Comparison of ENCODE assay signal across 16 mouse cellular contexts in the genomic region with DNA sequence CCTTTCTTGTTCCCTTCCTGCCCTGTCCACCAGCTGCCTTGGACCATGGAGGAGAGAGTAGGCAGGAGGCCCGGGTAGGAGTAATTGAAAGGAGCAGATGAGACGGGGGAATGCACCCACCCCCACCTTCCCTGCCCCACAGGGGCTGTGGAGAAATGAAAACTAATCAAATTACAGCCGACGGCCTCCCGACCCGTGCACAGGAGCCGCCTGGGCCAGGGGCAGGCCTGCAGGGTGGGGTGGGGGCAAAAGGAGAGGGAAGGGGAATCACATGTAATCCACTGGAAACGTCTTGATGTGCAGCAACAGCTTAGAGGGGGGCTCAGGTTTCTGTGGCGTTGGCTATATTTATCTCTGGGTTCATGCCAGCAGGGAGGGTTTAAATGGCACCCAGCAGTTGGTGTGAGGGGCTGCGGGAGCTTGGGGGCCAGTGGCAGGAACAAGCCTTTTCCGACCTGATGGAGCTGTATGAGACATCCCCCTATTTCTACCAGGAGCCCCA. TPM values are rescaled to one million over a fixed set of nuclear protein-coding genes. Genes with fewer than 3 reads are reported as not detected.
DNase-seq lines count a peak whose midpoint lies in the region; ATAC-seq and TF ChIP-seq lines count a peak whose summit lies in the region.
"Had no signal": no experiment of that assay in that cellular context is flagged by ENCODE, and none has a peak within 500 bp of the region (broad histone marks: within the 10 kb centered on the region; RNA-seq: fewer than 3 reads in every experiment).

A gene (plus strand): TSS at position 392 of the 502 bp plus-strand sequence.

- H3K9ac ChIP-seq in forebrain, embryonic 12.5 days, result no peak within 1 kb of the TSS
- no peak within 1 kb of the TSS for H3K9ac ChIP-seq in midbrain, embryonic 15.5 days
- H3K9ac ChIP-seq in embryonic facial prominence, embryonic 15.5 days, result no peak within 1 kb of the TSS
- H3K9ac ChIP-seq in limb, embryonic 13.5 days, result peak within 1 kb of the TSS; percentile 35
- H3K9ac ChIP-seq in lung, postnatal 0 days (replicated peaks; ENCODE audit: low read depth), result no peak within 1 kb of the TSS

- no peak for TF ChIP-seq EP300 in lung, postnatal 0 days (IDR thresholded peaks at IDR 0.05)

- no peaks in the 10 kb centered on the region; the same call in 1 of the 2 replicates for H3K27me3 ChIP-seq in forebrain, embryonic 10.5 days (ENCODE audit: poor library complexity, severe bottlenecking)
- no peaks in the 10 kb centered on the region for H3K27me3 ChIP-seq in forebrain, embryonic 12.5 days
- H3K27me3 ChIP-seq in midbrain, embryonic 10.5 days (ENCODE audit: low read depth, poor library complexity, severe bottlenecking), result no peaks in the 10 kb centered on the region
- no peaks in the 10 kb centered on the region for H3K27me3 ChIP-seq in midbrain, embryonic 15.5 days (replicated peaks)
- no peaks in the 10 kb centered on the region for H3K27me3 ChIP-seq in embryonic facial prominence, embryonic 15.5 days
- H3K27me3 ChIP-seq in limb, embryonic 13.5 days, result no peaks in the 10 kb centered on the region
- H3K27me3 ChIP-seq in lung, postnatal 0 days (replicated peaks; ENCODE audit: insufficient read depth, low read length), result no peaks in the 10 kb centered on the region

- H3K9me3 ChIP-seq in forebrain, embryonic 10.5 days, result no peaks in the 10 kb centered on the region
- H3K9me3 ChIP-seq in forebrain, embryonic 12.5 days, result no peaks in the 10 kb centered on the region
- H3K9me3 ChIP-seq in midbrain, embryonic 10.5 days (replicated peaks), result no peaks in the 10 kb centered on the region
- H3K9me3 ChIP-seq in midbrain, embryonic 15.5 days, result no peaks in the 10 kb centered on the region
- H3K9me3 ChIP-seq in embryonic facial prominence, embryonic 15.5 days (replicated peaks), result no peaks in the 10 kb centered on the region
- no peaks in the 10 kb centered on the region for H3K9me3 ChIP-seq in limb, embryonic 13.5 days
- H3K9me3 ChIP-seq in lung, postnatal 0 days (ENCODE audit: low read length), result no peaks in the 10 kb centered on the region
- H3K9me3 ChIP-seq: G1E had no signal

- H3K4me3 ChIP-seq in forebrain, embryonic 10.5 days, result no peak within 1 kb of the TSS
- H3K4me3 ChIP-seq in forebrain, embryonic 12.5 days (replicated peaks), result no peak within 1 kb of the TSS
- no peak within 1 kb of the TSS for H3K4me3 ChIP-seq in midbrain, embryonic 10.5 days
- no peak within 1 kb of the TSS for H3K4me3 ChIP-seq in midbrain, embryonic 15.5 days
- peak within 1 kb of the TSS; percentile 18 for H3K4me3 ChIP-seq in embryonic facial prominence, embryonic 15.5 days (replicated peaks)
- H3K4me3 ChIP-seq in limb, embryonic 13.5 days, result peak within 1 kb of the TSS; percentile 23
- H3K4me3 ChIP-seq in lung, postnatal 0 days (ENCODE audit: low read depth, low read length), result no peak within 1 kb of the TSS
- H3K4me3 ChIP-seq: erythroblast, embryonic 14.5 days had no signal

- ATAC-seq in forebrain, embryonic 12.5 days (ENCODE audit: low FRiP score), result no peak
- no peak for ATAC-seq in midbrain, embryonic 15.5 days (replicated peaks)
- ATAC-seq in embryonic facial prominence, embryonic 15.5 days (ENCODE audit: insufficient number of reproducible peaks, low FRiP score, low TSS enrichment, low read depth), result peak; percentile 72
- ATAC-seq in limb, embryonic 13.5 days (ENCODE audit: low FRiP score, low read depth), result peak; percentile 79
- no peak for ATAC-seq in lung, postnatal 0 days
- ATAC-seq: activated CD4-positive, CD25-positive, alpha-beta regulatory T cell, adult 4 months had no signal

- no peak for TF ChIP-seq CTCF in lung, postnatal 0 days (IDR thresholded peaks at IDR 0.05)

- peaks cover 47% of the 10 kb centered on the region for H3K4me1 ChIP-seq in forebrain, embryonic 10.5 days
- peaks cover 16% of the 10 kb centered on the region for H3K4me1 ChIP-seq in forebrain, embryonic 12.5 days
- H3K4me1 ChIP-seq in midbrain, embryonic 10.5 days, result peaks cover 39% of the 10 kb centered on the region
- peaks cover 3% of the 10 kb centered on the region; the same call in 1 of the 2 replicates for H3K4me1 ChIP-seq in midbrain, embryonic 15.5 days
- peaks cover 21% of the 10 kb centered on the region for H3K4me1 ChIP-seq in embryonic facial prominence, embryonic 15.5 days
- H3K4me1 ChIP-seq in limb, embryonic 13.5 days, result peaks cover 31% of the 10 kb centered on the region
- no peaks in the 10 kb centered on the region for H3K4me1 ChIP-seq in lung, postnatal 0 days (ENCODE audit: insufficient read depth, low read depth, low read length)

- no peak within 1 kb of the TSS for H3K4me2 ChIP-seq in forebrain, embryonic 12.5 days
- no peak within 1 kb of the TSS for H3K4me2 ChIP-seq in midbrain, embryonic 15.5 days
- H3K4me2 ChIP-seq in embryonic facial prominence, embryonic 15.5 days (replicated peaks), result no peak within 1 kb of the TSS
- 0 out of 2 replicates have a peak within 1 kb of the TSS, but pooled peaks have one; percentile 11 for H3K4me2 ChIP-seq in limb, embryonic 13.5 days (replicated peaks)
- no peak within 1 kb of the TSS for H3K4me2 ChIP-seq in lung, postnatal 0 days (replicated peaks; ENCODE audit: low read depth, low read length)
- H3K4me2 ChIP-seq: liver, embryonic 11.5 days had no signal

- 46% methylated on average over 11 of the region's 11 CpGs for WGBS in forebrain, embryonic 10.5 days
- 59% methylated on average over 11 of the region's 11 CpGs for WGBS in forebrain, embryonic 12.5 days
- 57% methylated on average over 11 of the region's 11 CpGs for WGBS in midbrain, embryonic 10.5 days
- 38% methylated on average over 11 of the region's 11 CpGs for WGBS in midbrain, embryonic 15.5 days
- WGBS in embryonic facial prominence, embryonic 15.5 days, result 16% methylated on average over 11 of the region's 11 CpGs
- WGBS in limb, embryonic 13.5 days, result 21% methylated on average over 11 of the region's 11 CpGs
- WGBS in lung, postnatal 0 days, result 47% methylated on average over 11 of the region's 11 CpGs

- H3K27ac ChIP-seq in forebrain, embryonic 10.5 days, result peak within 1 kb of the TSS; percentile 30; the same call in 1 of the 2 replicates
- H3K27ac ChIP-seq in forebrain, embryonic 12.5 days, result no peak within 1 kb of the TSS
- H3K27ac ChIP-seq in midbrain, embryonic 10.5 days (replicated peaks), result peak within 1 kb of the TSS; percentile 57; the same call in 1 of the 2 replicates
- no peak within 1 kb of the TSS for H3K27ac ChIP-seq in midbrain, embryonic 15.5 days
- peak within 1 kb of the TSS; percentile 28; the same call in 1 of the 2 replicates for H3K27ac ChIP-seq in embryonic facial prominence, embryonic 15.5 days (replicated peaks)
- H3K27ac ChIP-seq in limb, embryonic 13.5 days, result peak within 1 kb of the TSS; percentile 44; the same call in 1 of the 2 replicates
- H3K27ac ChIP-seq in lung, postnatal 0 days (ENCODE audit: low read length), result no peak within 1 kb of the TSS

- no peak for DNase-seq in forebrain, embryonic 10.5 days (ENCODE audit: extremely low spot score, low spot score)
- no peak for DNase-seq in midbrain, embryonic 10.5 days (ENCODE audit: low spot score)
- no peak for DNase-seq in adrenal gland, adult (ENCODE audit: inconsistent age in 2 of 2, low spot score in 1 of 2)
- DNase-seq in lung, postnatal 0 days (ENCODE audit: low spot score), result no peak
- DNase-seq: cerebellum, postnatal 14 days; kidney, adult 8-10 months; lung, postnatal 10 days had no signal

- H3K36me3 ChIP-seq in forebrain, embryonic 10.5 days (replicated peaks), result no peaks in the 10 kb centered on the region
- H3K36me3 ChIP-seq in forebrain, embryonic 12.5 days (replicated peaks), result no peaks in the 10 kb centered on the region
- no peaks in the 10 kb centered on the region for H3K36me3 ChIP-seq in midbrain, embryonic 10.5 days
- no peaks in the 10 kb centered on the region for H3K36me3 ChIP-seq in midbrain, embryonic 15.5 days (replicated peaks)
- no peaks in the 10 kb centered on the region for H3K36me3 ChIP-seq in embryonic facial prominence, embryonic 15.5 days
- H3K36me3 ChIP-seq in limb, embryonic 13.5 days, result no peaks in the 10 kb centered on the region
- no peaks in the 10 kb centered on the region for H3K36me3 ChIP-seq in lung, postnatal 0 days (ENCODE audit: insufficient read depth, low read length)
- H3K36me3 ChIP-seq: G1E had no signal

RNA-seq across cellular contexts. Expression of the gene that starts here (rescaled TPM):
- not detected in 2 replicates for polyA plus RNA-seq in forebrain, embryonic 10.5 days (2016; fragmentation: Nextera tagmentation; extraction: Ambion mirVana)
- polyA plus RNA-seq in forebrain, embryonic 12.5 days (2016; fragmentation: Nextera tagmentation; extraction: Ambion mirVana), result 1.2 TPM in 1 of 2 replicates, not detected in the other
- polyA plus RNA-seq in midbrain, embryonic 10.5 days (2016; fragmentation: Nextera tagmentation; extraction: Ambion mirVana), result 0.07 TPM in 1 of 2 replicates, not detected in the other
- polyA plus RNA-seq in midbrain, embryonic 15.5 days (2015; fragmentation: Nextera tagmentation; extraction: Ambion mirVana), result 0.10 TPM in 1 of 2 replicates, not detected in the other
- polyA plus RNA-seq in embryonic facial prominence, embryonic 15.5 days (2015; fragmentation: Nextera tagmentation; extraction: Ambion mirVana), result 186 and 239 TPM in 2 replicates
- 171 and 190 TPM in 2 replicates for polyA plus RNA-seq in limb, embryonic 13.5 days (2015; fragmentation: Nextera tagmentation; extraction: Ambion mirVana)
- not detected in 2 replicates for polyA plus RNA-seq in lung, postnatal 0 days (2015; fragmentation: Nextera tagmentation; extraction: Ambion mirVana)
- polyA plus RNA-seq: activated CD4-positive, CD25-positive, alpha-beta regulatory T cell, adult 4 months; erythroblast, embryonic 14.5 days; G1E; midbrain, postnatal 0 days had no signal

Comparison
In these comparisons a context has a peak if more than half of its experiments do, and no peak if none do; other contexts are left out.
1. RNA of the gene that starts here (polyA plus RNA-seq): 171 to 190 TPM in limb, embryonic 13.5 days and 186 to 239 TPM in embryonic facial prominence, embryonic 15.5 days; 1.2 TPM in forebrain, embryonic 12.5 days, 0.10 TPM in midbrain, embryonic 15.5 days, 0.07 TPM in midbrain, embryonic 10.5 days, not detected in lung, postnatal 0 days and not detected in forebrain, embryonic 10.5 days; every median in the first group is over 10 times any median in the second.
2. H3K27ac ChIP-seq: peak in forebrain, embryonic 10.5 days (single experiment), midbrain, embryonic 10.5 days (single experiment), embryonic facial prominence, embryonic 15.5 days (single experiment) and limb, embryonic 13.5 days (single experiment); none in forebrain, embryonic 12.5 days (single experiment), midbrain, embryonic 15.5 days (single experiment) and lung, postnatal 0 days (single experiment).
3. H3K4me3 ChIP-seq: peak in embryonic facial prominence, embryonic 15.5 days (single experiment) and limb, embryonic 13.5 days (single experiment); none in forebrain, embryonic 10.5 days (single experiment), forebrain, embryonic 12.5 days (single experiment), midbrain, embryonic 10.5 days (single experiment), midbrain, embryonic 15.5 days (single experiment) and lung, postnatal 0 days (single experiment).
4. ATAC-seq: peak in embryonic facial prominence, embryonic 15.5 days (single experiment) and limb, embryonic 13.5 days (single experiment); none in forebrain, embryonic 12.5 days (single experiment), midbrain, embryonic 15.5 days (single experiment) and lung, postnatal 0 days (single experiment).